Mouse (Mus musculus): ENCODE data around the gene Mthfd1. TPM values are rescaled to one million over a fixed set of nuclear protein-coding genes. Genes with fewer than 3 reads are reported as not detected.

Gene Mthfd1
- total RNA-seq, 1 experiment, result 182 TPM

DNA sequence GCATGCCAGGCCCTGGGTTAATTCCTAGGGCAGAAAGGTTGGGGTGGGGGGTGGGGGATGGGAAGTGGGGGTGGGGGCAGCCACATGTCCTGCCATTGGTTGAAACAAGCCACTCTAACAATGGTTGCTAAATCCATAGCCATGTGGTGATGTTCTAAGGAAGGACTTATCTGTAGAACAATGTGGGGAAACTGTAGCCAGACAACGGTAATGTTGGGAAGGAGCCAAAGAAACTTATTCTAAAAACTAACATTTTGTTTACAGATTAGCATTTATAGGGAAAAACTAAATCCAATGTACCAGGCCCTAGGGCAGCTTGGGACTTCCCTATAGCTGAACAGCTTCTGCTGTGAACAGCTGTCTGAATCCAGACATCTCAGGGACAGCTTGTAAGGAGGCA lies 2.0 kb upstream of the Mthfd1 start:
- no peak for DNase-seq (ENCODE audit: low read depth, low spot score)
- Histone ChIP-seq H3K9ac (ENCODE audit: insufficient read depth, low read depth, low read length, poor library complexity, severe bottlenecking) (no peak overlapping the region), H3K27ac (ENCODE audit: insufficient read depth, low read depth, low read length, poor library complexity, severe bottlenecking) (no peak overlapping the region), H3K9me3 (ENCODE audit: control insufficient read depth, insufficient read depth, low read depth, low read length) (no peaks in the 10 kb centered on the region), H3K4me3 (ENCODE audit: insufficient read depth in 1 of 2, low read depth in 1 of 2, low read length in 2 of 2, poor library complexity in 1 of 2, severe bottlenecking in 1 of 2) (no peak overlapping the region), H3K4me1 (ENCODE audit: control insufficient read depth in 2 of 2, insufficient read depth in 2 of 2, low read length in 2 of 2, poor library complexity in 1 of 2) (peaks cover 0 to 15% of the 10 kb centered on the region in 2 experiments; a peak in 3 of 4 replicates), H3K36me3 (ENCODE audit: control insufficient read depth, insufficient read depth, low read length, poor library complexity, severe bottlenecking) (no peaks in the 10 kb centered on the region)
- TF ChIP-seq ZC3H11A (IDR thresholded peaks at IDR 0.05; ENCODE audit: borderline replicate concordance, low read depth, low read length), result no peak
- no peak for TF ChIP-seq CHD2 (IDR thresholded peaks at IDR 0.05; ENCODE audit: low read depth, low read length)
- TF ChIP-seq ZNF384 (IDR thresholded peaks at IDR 0.05; ENCODE audit: low read depth, low read length), result no peak
- in situ Hi-C loops (cut with MboI; ENCODE audit: low sequenced_read_pairs in 2 of 2, unreplicated experiment in 2 of 2), result no loop called here

DNA sequence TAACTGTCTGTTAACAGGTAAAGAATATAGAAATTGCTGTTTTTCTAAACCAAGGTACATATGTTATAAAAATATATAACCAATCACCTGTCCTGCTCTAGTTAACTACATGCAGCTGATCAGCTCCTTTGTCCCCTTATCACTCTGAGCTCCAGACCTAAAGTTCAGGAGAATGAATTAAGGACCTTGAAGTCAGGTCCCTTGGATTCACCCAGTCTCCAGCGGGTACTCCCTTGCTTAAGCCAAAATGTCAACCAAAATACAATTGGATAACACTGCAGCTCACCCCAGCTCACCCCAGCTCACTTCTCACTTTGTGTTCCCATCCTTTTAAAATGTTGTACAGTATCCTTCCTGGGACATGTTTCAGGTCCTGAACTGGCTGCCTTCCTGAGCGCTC lies 1.5 kb upstream of the Mthfd1 start:
- in situ Hi-C loops (cut with MboI; ENCODE audit: low sequenced_read_pairs in 2 of 2, unreplicated experiment in 2 of 2), result no loop called here

DNA sequence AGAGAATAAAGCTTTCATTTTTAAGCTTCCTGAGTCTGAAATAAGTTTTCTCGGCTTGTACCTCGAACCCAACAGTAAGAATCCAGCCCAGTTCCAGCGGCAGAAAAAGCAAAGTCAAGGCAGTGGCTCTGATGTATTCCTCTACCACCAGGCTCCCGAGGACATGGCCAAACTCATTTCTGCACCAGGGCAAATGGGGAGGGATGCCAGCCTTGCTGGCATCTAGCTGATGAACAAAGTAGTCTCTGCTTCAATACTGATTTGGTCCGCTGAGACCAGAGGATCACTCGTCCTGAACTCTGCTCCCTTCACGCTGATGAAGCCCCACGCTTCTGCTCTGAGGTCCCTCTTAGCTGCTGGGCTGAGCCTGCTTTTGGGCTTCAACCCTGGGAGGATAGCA lies 1.1 kb upstream of the Mthfd1 start:
- Histone ChIP-seq H3K27ac (ENCODE audit: insufficient read depth, low read depth, low read length, poor library complexity, severe bottlenecking) (no peak overlapping the region; the same call in 1 of the 2 replicates), H3K9me3 (ENCODE audit: control insufficient read depth, insufficient read depth, low read depth, low read length) (no peaks in the 10 kb centered on the region), H3K9ac (ENCODE audit: insufficient read depth, low read depth, low read length, poor library complexity, severe bottlenecking) (peak overlapping the region; percentile 33; the same call in 1 of the 2 replicates), H3K4me1 (ENCODE audit: control insufficient read depth in 2 of 2, insufficient read depth in 2 of 2, low read length in 2 of 2, poor library complexity in 1 of 2) (peaks cover 0 to 17% of the 10 kb centered on the region in 2 experiments; a peak in 3 of 4 replicates), H3K36me3 (ENCODE audit: control insufficient read depth, insufficient read depth, low read length, poor library complexity, severe bottlenecking) (no peaks in the 10 kb centered on the region; the same call in 1 of the 2 replicates), H3K4me3 (ENCODE audit: insufficient read depth in 1 of 2, low read depth in 1 of 2, low read length in 2 of 2, poor library complexity in 1 of 2, severe bottlenecking in 1 of 2) (peak overlapping the region; percentile 9 to 88; a peak in 3 of 4 replicates)
- in situ Hi-C loops (cut with MboI; ENCODE audit: low sequenced_read_pairs in 2 of 2, unreplicated experiment in 2 of 2), result no loop called here
- TF ChIP-seq CHD2 (IDR thresholded peaks at IDR 0.05; ENCODE audit: low read depth, low read length), result no peak
- TF ChIP-seq MAFK (IDR thresholded peaks at IDR 0.05; ENCODE audit: insufficient read depth, low read depth, low read length), result no peak
- no peak for TF ChIP-seq HCFC1 (IDR thresholded peaks at IDR 0.05; ENCODE audit: borderline replicate concordance, insufficient read depth, low read length)
- TF ChIP-seq ZC3H11A (IDR thresholded peaks at IDR 0.05; ENCODE audit: borderline replicate concordance, low read depth, low read length), result no peak
- TF ChIP-seq ZNF384 (IDR thresholded peaks at IDR 0.05; ENCODE audit: low read depth, low read length), result no peak
- no peak for DNase-seq (ENCODE audit: low read depth, low spot score)

More for the DNA sequence above, 1.5 kb upstream of the Mthfd1 start:
- TF ChIP-seq ZC3H11A (IDR thresholded peaks at IDR 0.05; ENCODE audit: borderline replicate concordance, low read depth, low read length) (no peak), MAFK (IDR thresholded peaks at IDR 0.05; ENCODE audit: insufficient read depth, low read depth, low read length) (no peak), CHD2 (IDR thresholded peaks at IDR 0.05; ENCODE audit: low read depth, low read length) (no peak), HCFC1 (IDR thresholded peaks at IDR 0.05; ENCODE audit: borderline replicate concordance, insufficient read depth, low read length) (no peak), ZNF384 (IDR thresholded peaks at IDR 0.05; ENCODE audit: low read depth, low read length) (no peak)
- H3K4me1 ChIP-seq (ENCODE audit: control insufficient read depth in 2 of 2, insufficient read depth in 2 of 2, low read length in 2 of 2, poor library complexity in 1 of 2), result peaks cover 0 to 17% of the 10 kb centered on the region in 2 experiments; a peak in 3 of 4 replicates
- peak overlapping the region; percentile 33; the same call in 1 of the 2 replicates for H3K9ac ChIP-seq (ENCODE audit: insufficient read depth, low read depth, low read length, poor library complexity, severe bottlenecking)
- no peaks in the 10 kb centered on the region; the same call in 1 of the 2 replicates for H3K36me3 ChIP-seq (ENCODE audit: control insufficient read depth, insufficient read depth, low read length, poor library complexity, severe bottlenecking)
- peak overlapping the region in 1 of 2 experiments; percentile 88; a peak in 1 of 4 replicates for H3K4me3 ChIP-seq (ENCODE audit: insufficient read depth in 1 of 2, low read depth in 1 of 2, low read length in 2 of 2, poor library complexity in 1 of 2, severe bottlenecking in 1 of 2)
- no peaks in the 10 kb centered on the region for H3K9me3 ChIP-seq (ENCODE audit: control insufficient read depth, insufficient read depth, low read depth, low read length)
- DNase-seq (ENCODE audit: low read depth, low spot score), result no peak
- H3K27ac ChIP-seq (ENCODE audit: insufficient read depth, low read depth, low read length, poor library complexity, severe bottlenecking), result no peak overlapping the region

DNA sequence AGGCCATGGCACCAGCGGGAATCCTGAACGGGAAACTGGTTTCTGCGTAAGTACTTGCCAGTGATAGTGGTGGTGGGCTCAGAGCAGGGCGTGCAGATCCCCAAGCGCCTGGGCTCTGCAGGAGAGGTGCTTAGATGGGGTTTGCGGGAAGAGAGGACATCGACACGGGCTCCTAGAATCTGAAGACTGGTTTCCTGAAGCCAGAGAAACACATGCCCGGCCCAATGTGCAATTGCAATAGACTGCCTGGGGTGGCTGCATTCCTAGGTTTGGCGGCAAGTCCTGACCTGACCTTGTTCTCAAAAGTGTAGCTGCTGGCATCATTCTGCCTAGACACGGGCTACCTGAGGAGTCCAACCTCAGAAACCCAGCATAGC lies 389 bp downstream of the Mthfd1 start:
- no peaks in the 10 kb centered on the region for H3K9me3 ChIP-seq (ENCODE audit: control insufficient read depth, insufficient read depth, low read depth, low read length)
- H3K9ac ChIP-seq (ENCODE audit: insufficient read depth, low read depth, low read length, poor library complexity, severe bottlenecking), result peak overlapping the region; percentile 87
- H3K27ac ChIP-seq (ENCODE audit: insufficient read depth, low read depth, low read length, poor library complexity, severe bottlenecking), result peak overlapping the region; percentile 68
- peak; percentile 34 for DNase-seq (ENCODE audit: low read depth, low spot score)
- no peak for TF ChIP-seq MAFK (IDR thresholded peaks at IDR 0.05; ENCODE audit: insufficient read depth, low read depth, low read length)
- TF ChIP-seq CHD2 (IDR thresholded peaks at IDR 0.05; ENCODE audit: low read depth, low read length), result no peak
- TF ChIP-seq HCFC1 (IDR thresholded peaks at IDR 0.05; ENCODE audit: borderline replicate concordance, insufficient read depth, low read length), result no peak
- TF ChIP-seq ZC3H11A (IDR thresholded peaks at IDR 0.05; ENCODE audit: borderline replicate concordance, low read depth, low read length), result no peak
- TF ChIP-seq ZNF384 (IDR thresholded peaks at IDR 0.05; ENCODE audit: low read depth, low read length), result no peak
- H3K4me3 ChIP-seq (ENCODE audit: insufficient read depth in 1 of 2, low read depth in 1 of 2, low read length in 2 of 2, poor library complexity in 1 of 2, severe bottlenecking in 1 of 2), result peak overlapping the region; percentile 84 to 88
- H3K36me3 ChIP-seq (ENCODE audit: control insufficient read depth, insufficient read depth, low read length, poor library complexity, severe bottlenecking), result no peaks in the 10 kb centered on the region; the same call in 1 of the 2 replicates
- peaks cover 0 to 11% of the 10 kb centered on the region in 2 experiments; a peak in 3 of 4 replicates for H3K4me1 ChIP-seq (ENCODE audit: control insufficient read depth in 2 of 2, insufficient read depth in 2 of 2, low read length in 2 of 2, poor library complexity in 1 of 2)
- in situ Hi-C loops (cut with MboI; ENCODE audit: low sequenced_read_pairs in 2 of 2, unreplicated experiment in 2 of 2), result no loop called here

Data from ES-E14 (cell line).